Mouse (Mus musculus) stomach, embryonic 14.5 days (tissue): ENCODE data around the gene Slc25a12. TPM values are rescaled to one million over a fixed set of nuclear protein-coding genes. Genes with fewer than 3 reads are reported as not detected.
"Not testable (repeated sequence)": the region's sequence is repeated elsewhere in the genome, so short reads cannot be mapped to it uniquely, and the experiment has no call there.

Experiments used
- ATAC-seq: fragments of 200-750 bp; cut with Nextera tagmentation; 2 replicates; pipeline ENCODE4 v1.8.0; 2017; ENCODE audit warnings: low read depth, moderate TSS enrichment; ENCODE audit not compliant: insufficient number of reproducible peaks, insufficient read depth, low FRiP score
- H3K27ac ChIP-seq: fragments of 300-500 bp; sonication (generic); 2 replicates; pipeline ENCODE4 v1.5.1; 2014; ENCODE audit warnings: mild to moderate bottlenecking, low read length, moderate library complexity, mixed read lengths
- H3K27me3 ChIP-seq: fragments of 300-500 bp; sonication (generic); 2 replicates; pipeline ENCODE4 v1.6.1; 2014; ENCODE audit warnings: low read length, control low read depth, mixed read lengths; ENCODE audit not compliant: control insufficient read depth, insufficient read depth
- H3K36me3 ChIP-seq: fragments of 300-500 bp; sonication (generic); 2 replicates; pipeline ENCODE4 v1.6.1; 2014; ENCODE audit warnings: mild to moderate bottlenecking, control low read depth, low read length, moderate library complexity, mixed read lengths; ENCODE audit not compliant: control insufficient read depth, insufficient read depth
- H3K4me1 ChIP-seq: fragments of 300-500 bp; sonication (generic); 2 replicates; pipeline ENCODE4 v1.6.1; 2014; ENCODE audit warnings: low read length, control low read depth, mixed read lengths; ENCODE audit not compliant: control insufficient read depth, insufficient read depth
- H3K4me2 ChIP-seq: fragments of 300-500 bp; sonication (generic); replicated peaks from 2 replicates; pipeline ENCODE4 v1.6.1; 2014; ENCODE audit warnings: low read depth, low read length, control low read depth
- H3K4me3 ChIP-seq: fragments of 300-500 bp; sonication (generic); 2 replicates; pipeline ENCODE4 v1.5.1; 2014; ENCODE audit warnings: low read depth, low read length, control low read depth
- H3K9ac ChIP-seq: fragments of 300-500 bp; sonication (generic); replicated peaks from 2 replicates; pipeline ENCODE4 v1.6.1; 2014; ENCODE audit warnings: low read depth, mild to moderate bottlenecking, control low read depth, low read length, moderate library complexity, mixed read lengths
- H3K9me3 ChIP-seq: fragments of 300-500 bp; sonication (generic); 2 replicates; pipeline ENCODE4 v1.6.1; 2016; ENCODE audit warnings: low read depth, low read length, control low read depth; ENCODE audit not compliant: control insufficient read depth
- WGBS: fragments of 180-500 bp; shearing (Covaris S2); extraction: QIAGEN DNeasy Blood & Tissue Kit; methylation state at CpG from one replicate; pipeline ENCODE4 v1.1.7; 2014; 5-methylcytosine and 5-hydroxymethylcytosine counted together
- polyA plus RNA-seq: library from polyadenylated mRNA; unstranded; fragments of >200 nt; fragmentation: Nextera tagmentation; extraction: Ambion mirVana; gene quantifications from 2 replicates; pipeline ENCODE4 v1.2.1, GENCODE M21; 2014

Slc25a12 gene
- polyA plus RNA-seq, 1 experiment from 2014 or later: 35.8 TPM

GRCm38 (mm10) chr2:71376433-71376906 lies 8.9 kb upstream of the Slc25a12 start:
- Histone ChIP-seq H3K9me3 (no peaks in the 10 kb centered on the region), H3K36me3 (no peaks in the 10 kb centered on the region), H3K4me1 (no peaks in the 10 kb centered on the region), H3K27me3 (no peaks in the 10 kb centered on the region), H3K9ac (no peak overlapping the region), H3K27ac (no peak overlapping the region), H3K4me3 (no peak overlapping the region), H3K4me2 (0 out of 2 replicates have a peak overlapping the region, but pooled peaks have one; percentile 15)
- WGBS: 36% methylated on average over 11 of the region's 11 CpGs
- no peak for ATAC-seq

GRCm38 (mm10) chr2:71374275-71375155 lies 7.0 kb upstream of the Slc25a12 start:
- no peaks in the 10 kb centered on the region for H3K36me3 ChIP-seq
- no peaks in the 10 kb centered on the region for H3K27me3 ChIP-seq
- 60% methylated on average over 8 of the region's 8 CpGs for WGBS
- no peak overlapping the region for H3K4me3 ChIP-seq
- no peak overlapping the region for H3K4me2 ChIP-seq
- no peak overlapping the region for H3K9ac ChIP-seq
- H3K27ac ChIP-seq: no peak overlapping the region
- H3K9me3 ChIP-seq: no peaks in the 10 kb centered on the region
- no peak for ATAC-seq
- no peaks in the 10 kb centered on the region for H3K4me1 ChIP-seq

- H3K36me3 ChIP-seq, H3K4me1 ChIP-seq, H3K27me3 ChIP-seq, H3K9ac ChIP-seq, H3K4me3 ChIP-seq, ATAC-seq, H3K27ac ChIP-seq, H3K4me2 ChIP-seq, H3K9me3 ChIP-seq: not testable (repeated sequence)
- 86% methylated on average over 4 of the region's 4 CpGs for WGBS
These were observed 4.7 kb upstream of the Slc25a12 start for GRCm38 (mm10) chr2:71372261-71372660.

- H3K4me2 ChIP-seq: no peak overlapping the region
- no peak for ATAC-seq
- no peak overlapping the region for H3K27ac ChIP-seq
- no peaks in the 10 kb centered on the region for H3K36me3 ChIP-seq
- no peaks in the 10 kb centered on the region for H3K9me3 ChIP-seq
- H3K9ac ChIP-seq: no peak overlapping the region
- no peak overlapping the region for H3K4me3 ChIP-seq
- WGBS: 59% methylated on average over 5 of the region's 5 CpGs
- H3K27me3 ChIP-seq: no peaks in the 10 kb centered on the region
- peaks cover 3% of the 10 kb centered on the region; the same call in 1 of the 2 replicates for H3K4me1 ChIP-seq
These were observed 4.2 kb upstream of the Slc25a12 start for GRCm38 (mm10) chr2:71371790-71372189.

GRCm38 (mm10) chr2:71368086-71368485 lies 537 bp upstream of the Slc25a12 start:
- peak overlapping the region; percentile 11 for H3K9ac ChIP-seq
- H3K27me3 ChIP-seq: no peaks in the 10 kb centered on the region
- WGBS: 33% methylated on average over 8 of the region's 8 CpGs
- H3K27ac ChIP-seq: no peak overlapping the region
- no peaks in the 10 kb centered on the region for H3K9me3 ChIP-seq
- no peaks in the 10 kb centered on the region for H3K36me3 ChIP-seq
- H3K4me1 ChIP-seq: peaks cover 3% of the 10 kb centered on the region; the same call in 1 of the 2 replicates
- peak overlapping the region; percentile 54 for H3K4me2 ChIP-seq
- H3K4me3 ChIP-seq: peak overlapping the region; percentile 46; the same call in 1 of the 2 replicates
- no peak for ATAC-seq

GRCm38 (mm10) chr2:71366618-71367124 lies 878 bp downstream of the Slc25a12 start:
- Histone ChIP-seq H3K27me3 (no peaks in the 10 kb centered on the region), H3K27ac (no peak overlapping the region), H3K4me3 (peak overlapping the region; percentile 46), H3K4me2 (peak overlapping the region; percentile 54), H3K9ac (peak overlapping the region; percentile 11; the same call in 1 of the 2 replicates), H3K36me3 (no peaks in the 10 kb centered on the region), H3K4me1 (peaks cover 3% of the 10 kb centered on the region; the same call in 1 of the 2 replicates), H3K9me3 (no peaks in the 10 kb centered on the region)
- WGBS: 7% methylated on average over 9 of the region's 9 CpGs
- no peak for ATAC-seq

GRCm38 (mm10) chr2:71360192-71360591 lies 7.4 kb downstream of the Slc25a12 start:
- Histone ChIP-seq H3K9ac (no peak overlapping the region), H3K36me3 (no peaks in the 10 kb centered on the region), H3K27ac (no peak overlapping the region), H3K4me1 (no peaks in the 10 kb centered on the region), H3K4me2 (no peak overlapping the region), H3K4me3 (no peak overlapping the region), H3K9me3 (no peaks in the 10 kb centered on the region), H3K27me3 (no peaks in the 10 kb centered on the region)
- 86% methylated on average over 1 of the region's 1 CpGs for WGBS
- ATAC-seq: no peak

- Histone ChIP-seq H3K9me3 (no peaks in the 10 kb centered on the region), H3K4me2 (no peak overlapping the region), H3K4me3 (no peak overlapping the region), H3K27ac (no peak overlapping the region), H3K4me1 (no peaks in the 10 kb centered on the region), H3K9ac (no peak overlapping the region), H3K36me3 (no peaks in the 10 kb centered on the region), H3K27me3 (no peaks in the 10 kb centered on the region)
- no peak for ATAC-seq
- 85% methylated on average over 5 of the region's 5 CpGs for WGBS
These were observed 9.2 kb downstream of the Slc25a12 start for GRCm38 (mm10) chr2:71358347-71358746.
